Mouse (Mus musculus): Measurements from ENCODE around the gene Map3k7cl.
A peak's percentile ranks its signal among the peaks of the same experiment; 100 is the strongest.

Gene Map3k7cl

DNA sequence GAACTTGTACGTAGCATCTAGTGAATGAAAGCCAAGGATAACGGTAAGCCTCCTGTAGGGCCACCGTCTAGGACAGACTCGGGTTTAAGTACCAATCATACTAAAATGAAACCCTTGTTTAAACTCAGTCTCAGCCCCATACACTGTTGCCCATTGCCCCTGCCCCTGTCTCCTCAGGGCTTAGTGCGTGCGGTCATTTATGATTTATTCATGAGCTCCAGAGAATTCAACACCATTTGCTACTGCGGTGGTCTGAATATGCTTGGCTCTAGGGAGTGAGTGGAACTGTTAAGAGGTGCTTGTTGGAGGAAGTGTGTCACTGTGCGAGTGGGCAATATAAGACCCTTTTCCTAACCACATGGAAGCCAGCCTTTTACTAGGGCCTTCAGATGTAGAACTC lies 34.7 kb downstream of the Map3k7cl start:
- DNase-seq, result no peak

DNA sequence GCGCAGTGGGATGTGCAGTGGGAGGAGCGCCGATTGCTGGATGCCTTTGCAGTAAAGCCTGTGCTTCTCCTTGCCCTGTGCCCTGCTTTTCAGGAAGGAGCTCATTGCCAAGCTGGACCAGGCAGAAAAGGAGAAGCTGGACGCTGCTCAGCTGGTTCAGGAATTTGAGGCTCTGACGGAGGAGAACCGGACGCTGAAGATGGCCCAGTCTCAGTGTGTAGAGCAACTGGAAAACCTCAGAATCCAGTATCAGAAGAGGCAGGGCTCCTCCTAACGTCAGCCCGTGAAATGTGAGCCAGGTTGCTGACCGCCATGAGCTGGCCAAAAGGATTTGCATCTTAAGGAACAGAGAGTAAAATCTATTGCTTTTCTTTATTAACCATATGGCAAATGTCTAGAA lies 41.0 kb downstream of the Map3k7cl start:
- DNase-seq, result peak; percentile 25 to 26

DNA sequence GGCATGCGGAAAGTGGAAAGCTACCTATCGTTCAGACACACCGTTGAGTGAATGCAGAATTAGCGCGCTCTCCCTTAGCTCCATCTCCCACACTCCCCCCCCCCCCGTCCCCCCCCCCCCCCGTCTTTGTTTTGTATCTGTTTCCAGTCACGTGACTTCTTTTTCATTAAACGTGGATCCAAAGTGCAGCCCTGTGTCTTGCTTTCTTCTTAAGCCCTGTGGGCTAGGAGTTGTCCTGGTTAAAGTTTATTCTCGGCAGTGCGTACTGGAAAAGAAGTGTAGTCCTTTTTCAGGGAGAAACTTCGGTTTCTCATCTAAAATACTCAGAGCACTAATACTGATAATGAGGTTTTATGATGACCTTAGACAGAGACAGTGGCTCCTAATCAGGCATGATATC lies 42.0 kb downstream of the Map3k7cl start:
- no peak for DNase-seq

DNA sequence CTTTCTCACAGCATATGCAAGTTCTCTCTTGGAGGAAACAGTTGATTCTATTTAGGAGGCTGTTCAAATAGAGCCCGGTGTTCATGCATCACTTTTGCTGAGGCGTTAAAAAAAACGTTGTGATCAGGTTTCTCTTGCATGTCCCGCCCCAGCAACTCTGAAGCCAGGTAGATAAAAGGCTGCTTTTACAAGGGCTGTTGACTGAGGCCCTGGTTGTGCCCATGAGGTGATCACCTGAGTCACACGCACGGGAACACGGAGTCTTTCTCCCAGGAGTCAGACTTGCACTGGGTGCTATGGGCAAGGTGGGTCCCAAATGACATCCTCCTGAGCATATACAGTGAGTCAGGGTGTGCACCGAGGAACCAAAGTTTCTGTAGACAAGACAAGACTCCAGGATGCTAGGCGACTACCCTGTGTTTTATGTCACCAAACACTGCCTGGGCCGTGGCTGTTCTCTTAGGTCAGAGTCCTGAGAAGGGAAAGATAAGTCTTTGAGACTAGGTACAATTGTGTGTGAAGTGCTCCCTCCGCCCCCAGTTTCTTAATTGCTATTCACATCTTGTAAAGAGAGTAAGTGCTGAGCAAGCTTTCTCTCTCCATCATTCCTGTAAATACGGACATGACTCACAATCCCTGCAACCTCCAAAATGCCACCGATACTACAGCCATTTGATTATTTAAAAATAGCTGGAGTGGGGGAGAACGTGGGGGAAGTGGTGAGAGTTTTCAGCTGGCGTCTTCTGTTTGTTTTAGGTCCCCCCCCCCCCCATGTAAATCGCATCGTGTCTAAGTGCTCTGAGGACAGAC lies 49.8 kb downstream of the Map3k7cl start:
- DNase-seq, result no peak

DNA sequence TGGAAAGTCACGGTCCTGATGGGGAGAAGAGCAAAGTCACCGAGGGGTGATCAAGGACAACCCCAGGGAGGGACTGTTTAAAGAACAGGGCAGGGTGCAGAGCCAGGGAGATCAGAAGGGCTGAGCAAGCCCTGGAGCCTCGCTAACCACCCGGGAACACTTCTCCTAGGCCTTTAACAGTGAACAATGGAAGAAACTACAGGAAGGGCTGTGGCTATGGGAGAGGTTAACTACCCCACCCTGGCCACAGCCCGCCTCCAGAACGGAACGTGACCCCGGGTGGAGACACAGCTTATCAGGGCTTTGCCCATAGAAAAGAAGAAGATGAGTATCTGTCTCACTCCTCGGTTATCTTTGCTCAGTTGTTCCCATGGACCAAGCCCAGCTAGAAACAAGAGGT lies 50.9 kb downstream of the Map3k7cl start:
- no peak for DNase-seq

DNA sequence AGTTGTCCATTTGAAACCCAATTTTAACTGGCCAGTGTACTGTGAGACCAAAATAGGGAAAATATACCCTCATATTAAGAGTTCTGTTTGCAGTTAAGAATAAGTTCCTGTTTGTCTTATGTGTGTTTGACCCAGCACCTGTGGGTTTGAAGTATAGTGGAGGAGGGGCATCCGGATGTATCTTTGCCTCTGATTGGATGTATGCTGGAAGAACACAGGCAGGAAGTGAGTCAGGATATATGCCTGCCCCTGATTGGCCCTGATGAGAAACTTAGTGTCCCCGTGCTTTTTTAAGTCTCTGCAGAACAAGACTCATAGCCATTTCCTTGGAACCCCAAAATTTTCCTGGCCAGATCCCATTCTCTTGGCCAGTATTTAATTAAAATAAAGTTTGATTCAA lies 51.8 kb downstream of the Map3k7cl start:
- DNase-seq, result no peak

DNA sequence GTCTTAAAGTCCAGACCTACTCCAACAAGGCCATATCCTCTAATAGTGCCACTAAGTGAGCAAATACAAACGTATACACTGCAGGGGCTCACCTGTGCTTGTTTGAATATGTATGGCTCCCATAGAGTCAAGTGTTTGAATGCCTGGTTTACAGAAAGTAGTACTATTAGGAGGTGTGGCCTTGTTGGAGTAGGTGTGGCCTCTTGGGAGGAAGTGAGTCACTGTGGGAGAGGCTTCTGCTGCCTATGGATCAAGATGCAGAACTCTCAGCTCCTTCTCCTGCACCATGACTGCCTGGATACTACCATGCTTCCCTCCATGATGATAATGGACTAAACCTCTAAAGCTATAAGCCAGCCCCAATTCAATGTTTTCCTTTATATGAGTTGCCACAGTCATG lies 54.3 kb downstream of the Map3k7cl start:
- no peak for DNase-seq

DNA sequence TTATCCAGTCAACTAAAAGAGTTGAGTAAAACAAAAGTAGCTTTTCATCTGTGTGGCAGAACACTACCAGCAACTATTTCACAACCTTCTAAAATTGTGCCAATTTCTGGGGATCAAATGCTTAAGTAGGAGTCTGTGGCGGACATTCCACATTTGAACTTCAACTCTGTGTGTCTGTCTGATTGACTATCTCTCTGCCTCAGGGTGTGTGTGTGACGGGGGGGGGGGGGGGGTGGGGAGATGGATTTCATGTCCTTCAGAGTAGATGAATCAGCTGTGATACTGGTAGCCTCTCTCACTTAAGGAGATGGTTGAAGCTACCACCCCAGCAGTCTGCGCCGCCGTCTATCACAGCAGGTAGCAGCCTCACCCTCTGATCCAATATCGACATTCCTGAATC lies 54.8 kb downstream of the Map3k7cl start:
- DNase-seq, result no peak

DNA sequence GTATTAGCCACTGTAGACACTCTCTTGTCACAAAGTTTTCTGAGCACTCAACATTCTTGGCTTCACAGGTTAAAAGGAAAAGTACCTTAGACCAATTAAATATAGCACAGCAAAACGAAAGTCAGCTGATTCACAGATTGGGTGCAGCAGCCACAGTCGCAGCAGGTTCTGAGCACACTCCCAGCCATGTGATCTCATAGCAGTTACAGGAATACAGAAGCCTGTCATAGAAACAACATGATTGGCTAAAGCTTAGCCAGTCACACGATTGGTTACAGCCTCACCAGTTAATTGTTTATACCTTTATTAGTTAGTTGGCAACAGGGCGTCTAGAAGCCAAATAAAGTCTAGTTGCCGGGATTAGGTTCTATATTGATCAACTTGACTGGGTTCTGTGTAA lies 57.0 kb downstream of the Map3k7cl start:
- DNase-seq, result no peak

DNA sequence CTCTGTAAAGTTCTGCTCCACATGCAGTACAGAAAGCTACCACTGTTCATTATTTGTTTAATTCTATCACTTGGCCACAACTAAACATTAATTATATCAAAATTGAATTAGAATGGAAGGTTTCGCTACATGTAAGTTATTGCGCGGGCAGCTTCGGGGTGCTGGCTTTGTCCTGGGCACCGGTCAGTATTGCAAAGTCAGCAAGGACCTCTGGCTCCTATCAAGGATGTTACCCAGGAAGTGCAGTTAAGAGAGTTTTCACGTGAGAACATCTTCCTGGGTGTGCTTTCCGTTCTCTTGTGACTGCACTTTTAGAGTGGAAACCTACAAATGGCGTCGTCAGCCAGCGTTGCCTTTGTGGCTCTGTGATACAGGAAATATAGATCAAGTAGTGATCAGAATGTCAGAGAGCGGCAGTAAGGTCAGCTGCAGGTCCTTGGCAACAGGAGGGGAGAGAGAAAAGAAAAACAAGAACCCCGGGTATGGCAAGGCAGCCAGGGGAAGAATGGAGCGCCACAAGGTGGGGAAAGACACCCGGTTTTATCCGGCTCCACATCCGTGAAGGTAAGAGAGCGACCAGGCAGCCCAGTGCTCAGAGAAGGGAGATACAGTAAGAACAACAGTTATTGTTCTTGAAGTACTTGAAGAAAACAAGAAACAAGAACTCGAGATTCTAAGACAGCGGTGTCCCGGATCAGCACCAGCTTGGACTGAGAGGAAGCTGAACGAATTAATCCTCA lies 57.6 kb downstream of the Map3k7cl start:
- no peak for DNase-seq

DNA sequence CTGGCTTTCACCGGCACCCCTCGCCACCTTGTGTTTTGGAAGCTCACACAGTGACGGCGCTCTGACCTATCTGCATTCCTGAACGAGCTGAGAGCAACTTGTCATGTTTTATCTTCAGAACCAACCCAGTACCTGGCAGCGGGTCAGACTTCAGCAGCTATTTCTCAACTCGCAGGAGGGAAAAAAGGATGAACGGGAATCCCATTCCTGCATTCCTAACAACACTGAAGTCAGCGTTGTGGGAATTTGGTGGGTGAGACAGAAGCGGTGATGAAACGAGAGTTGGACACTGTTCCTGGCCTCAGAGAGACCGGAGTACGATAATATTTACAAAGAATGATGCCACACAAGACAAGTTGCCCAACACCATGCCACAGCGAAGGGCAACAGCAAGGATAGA lies 58.3 kb downstream of the Map3k7cl start:
- DNase-seq, result no peak

DNA sequence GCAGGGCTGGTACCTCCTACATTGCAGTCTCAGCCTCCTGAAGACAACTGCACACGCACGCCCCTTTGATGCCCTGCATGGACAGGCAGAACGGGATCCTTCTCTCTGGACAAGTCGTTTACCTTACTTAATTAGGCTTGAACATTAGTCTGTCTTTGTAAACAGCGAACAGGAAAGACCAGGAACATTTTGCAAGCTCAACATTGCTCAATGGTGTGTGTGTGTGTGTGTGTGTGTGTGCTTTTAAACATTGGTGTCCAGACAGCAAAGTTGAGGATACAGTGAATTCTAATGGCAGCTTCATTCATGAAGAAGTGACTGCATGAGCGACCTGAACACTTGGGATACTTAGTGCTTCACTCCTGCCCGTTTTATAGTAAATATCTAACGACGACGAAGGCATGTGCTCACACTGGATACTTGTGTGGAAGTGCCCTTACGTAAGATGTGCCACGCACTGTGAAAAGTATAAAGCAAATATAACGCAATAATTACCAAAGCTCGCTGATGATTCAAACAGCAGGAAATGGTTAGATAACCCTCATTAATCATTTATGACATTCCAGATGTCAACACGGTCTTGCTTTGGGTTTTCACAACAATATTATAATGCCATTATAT lies 59.2 kb downstream of the Map3k7cl start:
- no peak for DNase-seq

DNA sequence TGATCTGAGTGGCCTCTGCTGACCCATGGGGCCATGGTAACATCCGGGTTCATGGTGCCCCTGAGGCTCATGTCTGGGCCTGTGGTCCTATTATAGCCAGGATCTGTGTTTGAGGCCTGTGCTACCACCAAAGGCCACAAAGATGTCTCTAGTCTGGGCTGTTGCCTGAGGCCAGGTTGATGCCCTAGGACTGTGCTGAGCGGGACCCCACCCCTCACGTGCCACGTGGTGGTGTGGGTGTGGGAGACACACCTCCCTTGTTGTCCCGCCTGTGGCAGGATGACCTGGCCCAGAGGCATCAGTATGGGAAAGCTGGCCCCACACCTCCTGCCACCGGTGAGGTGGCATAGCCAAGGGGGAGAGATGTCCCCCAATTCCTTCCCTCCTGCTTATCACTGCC lies 64.2 kb downstream of the Map3k7cl start:
- DNase-seq, result no peak

DNA sequence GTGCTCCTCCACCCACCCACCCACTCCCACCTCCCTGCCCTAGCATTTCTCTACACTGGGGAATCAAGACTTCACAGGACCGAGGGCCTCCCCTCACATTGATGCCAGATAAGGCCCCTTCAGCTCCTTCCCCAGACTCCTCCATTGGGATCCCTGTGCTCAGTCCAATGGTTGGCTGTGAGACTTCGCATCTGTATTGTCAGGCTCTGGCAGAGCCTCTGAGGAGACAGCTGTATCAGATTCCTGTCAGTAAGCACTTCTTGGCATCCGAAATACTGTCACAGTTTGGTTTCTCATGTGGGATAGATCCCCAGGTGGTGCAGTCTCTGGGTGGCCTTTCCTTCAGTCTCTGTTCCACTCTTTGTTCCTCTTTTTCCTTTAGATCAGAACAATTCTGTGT lies 68.1 kb downstream of the Map3k7cl start:
- no peak for DNase-seq

DNA sequence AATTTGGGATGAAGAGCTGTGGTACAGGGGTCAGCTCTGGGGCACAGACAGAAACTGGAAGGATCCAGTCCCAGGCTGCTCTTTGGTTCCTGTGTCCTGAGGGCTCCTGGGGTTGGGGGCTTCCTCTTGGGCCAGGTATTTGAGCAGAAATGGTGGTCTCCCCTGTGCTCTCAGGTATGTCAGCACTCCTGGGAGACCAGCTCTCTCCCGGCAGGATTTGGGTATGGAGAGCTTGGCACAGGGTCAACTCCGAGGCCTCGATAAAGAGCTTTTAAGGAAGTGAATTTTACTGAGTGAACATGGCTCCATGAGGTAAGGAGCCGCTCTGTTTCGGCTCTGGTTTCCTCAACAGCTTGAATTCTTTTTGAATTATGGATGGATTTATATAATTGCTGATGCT lies 70.8 kb downstream of the Map3k7cl start:
- no peak for DNase-seq

DNA sequence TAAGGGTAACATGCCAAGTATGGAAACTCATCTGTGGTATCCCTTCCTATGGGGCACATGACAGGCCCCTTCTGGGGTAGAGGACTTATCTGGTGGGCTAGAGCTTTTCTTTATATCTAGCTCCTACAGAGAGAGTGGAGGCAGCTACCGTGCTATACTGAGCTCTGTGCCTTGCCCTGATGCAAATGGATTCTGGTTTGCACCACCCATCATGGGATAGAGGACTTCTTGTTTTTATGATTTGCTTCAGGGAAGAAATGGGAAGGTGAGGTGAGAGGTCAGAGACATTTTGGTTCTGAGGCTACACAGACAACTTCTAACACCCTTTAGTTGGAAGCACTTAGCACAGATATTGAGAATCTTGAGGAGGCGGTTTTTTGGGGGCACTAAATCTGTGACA lies 71.8 kb downstream of the Map3k7cl start:
- no peak for DNase-seq

DNA sequence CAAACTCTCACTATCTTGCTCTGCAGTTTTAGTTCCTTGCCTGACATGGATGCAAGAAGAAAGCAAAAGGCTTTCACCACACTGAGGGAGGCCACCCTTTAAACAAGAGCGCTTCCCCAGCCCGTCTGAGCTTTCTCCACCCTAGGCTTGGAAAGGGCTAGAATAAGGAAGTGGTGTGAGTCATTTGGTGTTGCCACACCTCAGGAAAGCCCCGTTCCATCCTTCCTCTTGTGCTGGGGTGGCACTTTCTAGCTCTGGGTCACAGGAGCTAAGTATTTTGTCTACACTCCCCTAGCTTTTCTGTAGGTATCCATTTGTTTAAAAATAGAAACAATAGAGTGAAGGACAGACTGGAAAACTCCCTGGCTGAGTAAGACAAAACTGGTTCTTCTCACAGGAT lies 72.2 kb downstream of the Map3k7cl start:
- DNase-seq, result no peak

DNA sequence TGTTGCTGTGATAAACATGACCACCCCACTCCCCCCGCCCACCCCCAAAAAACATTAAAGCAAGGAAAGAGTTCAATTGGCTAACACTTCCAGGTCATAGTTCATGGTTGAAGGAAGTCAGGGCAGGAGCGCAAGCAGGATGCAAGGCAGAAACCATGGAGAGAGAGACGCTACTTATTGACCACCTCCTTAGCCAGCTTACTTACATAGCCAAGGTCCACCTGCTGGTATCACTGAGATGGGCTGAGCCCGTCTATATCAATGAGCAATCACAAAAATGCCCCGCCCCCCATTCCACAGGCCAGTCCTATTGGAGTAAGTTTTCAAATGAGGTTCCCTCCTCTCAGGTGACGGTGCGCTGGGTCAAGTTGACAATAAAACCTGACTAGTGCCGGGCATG lies 72.7 kb downstream of the Map3k7cl start:
- no peak for DNase-seq

DNA sequence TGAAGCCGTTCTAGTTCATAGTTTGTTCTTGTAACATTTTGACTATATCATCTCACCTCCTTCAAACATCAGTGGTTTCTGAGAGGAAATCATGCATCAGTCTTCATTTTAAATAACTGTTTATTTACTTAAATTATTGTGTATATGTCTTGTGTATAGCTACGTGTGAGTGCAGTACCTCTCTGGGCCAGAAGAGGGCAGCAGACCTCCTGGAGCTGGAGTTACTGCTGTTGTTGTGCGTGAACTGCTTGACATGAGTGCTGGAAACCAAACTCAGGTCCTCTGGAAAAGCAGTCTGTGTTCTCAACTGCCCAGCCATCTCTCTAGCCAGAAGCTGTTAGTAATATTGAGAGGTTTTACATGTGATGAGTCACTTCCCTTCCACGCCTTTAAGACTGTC lies 73.6 kb downstream of the Map3k7cl start:
- DNase-seq, result no peak

DNA sequence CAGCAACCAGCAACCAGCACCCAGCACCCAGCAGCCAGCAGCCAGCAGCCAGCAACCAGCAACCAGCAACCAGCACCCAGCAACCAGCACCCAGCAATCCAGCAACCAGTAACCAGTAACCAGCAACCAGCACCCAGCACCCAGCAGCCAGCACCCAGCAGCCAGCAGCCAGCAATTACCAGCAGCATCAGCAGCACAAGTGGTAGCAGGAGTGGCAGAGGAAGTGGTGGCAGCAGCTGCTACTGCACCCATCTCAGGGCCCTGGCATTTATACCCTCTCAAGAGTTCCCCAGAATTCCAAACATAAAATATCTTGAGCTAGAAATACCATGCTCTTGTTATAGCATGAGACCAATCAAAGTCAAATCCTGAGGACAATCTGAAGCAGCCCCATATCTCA lies 81.6 kb downstream of the Map3k7cl start:
- DNase-seq, result no peak

DNA sequence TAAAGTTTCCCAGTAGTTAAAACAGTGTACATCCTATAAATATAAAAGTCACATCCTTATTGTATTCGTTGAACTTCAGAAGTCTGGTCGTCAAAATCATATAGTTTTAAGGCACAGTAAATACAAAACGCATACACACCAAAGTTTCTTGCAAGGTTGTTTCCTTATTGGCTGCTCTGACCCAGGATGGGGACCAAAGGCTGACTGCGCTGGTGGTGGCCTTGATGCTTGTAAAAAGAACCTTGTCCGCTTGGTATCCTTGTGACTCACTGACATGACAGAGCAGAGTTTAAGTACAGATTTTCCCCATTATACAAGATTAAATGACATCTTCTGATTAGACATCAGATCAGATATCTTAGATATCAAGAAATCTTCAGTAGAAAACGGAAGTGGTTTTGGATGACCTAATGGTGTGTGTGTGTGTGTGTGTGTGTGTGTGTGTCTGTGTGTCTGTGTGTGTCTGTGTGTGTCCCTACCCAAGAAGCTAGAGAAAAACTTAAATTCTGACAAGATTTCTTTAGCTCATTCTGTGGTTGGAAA lies 82.2 kb downstream of the Map3k7cl start:
- DNase-seq, result no peak

DNA sequence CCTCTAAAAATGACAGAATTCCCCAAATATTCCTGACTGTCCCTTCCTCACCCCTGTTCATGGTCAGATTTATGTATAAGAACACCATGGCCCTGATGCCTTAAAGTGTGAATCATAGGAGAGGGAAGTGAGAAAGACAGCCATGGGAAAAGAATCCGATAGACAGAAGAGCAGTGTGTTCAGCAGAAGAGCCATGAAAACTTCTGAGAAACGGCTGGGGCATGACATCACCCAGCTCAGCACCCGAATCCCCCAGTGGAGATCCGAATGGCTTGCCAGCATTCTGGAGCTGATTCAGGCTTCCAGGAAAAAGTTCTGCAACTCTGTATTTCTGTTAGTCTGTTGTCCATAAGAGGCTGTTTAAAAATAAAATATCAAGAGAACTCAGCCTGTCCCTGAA lies 82.7 kb downstream of the Map3k7cl start:
- no peak for DNase-seq

DNA sequence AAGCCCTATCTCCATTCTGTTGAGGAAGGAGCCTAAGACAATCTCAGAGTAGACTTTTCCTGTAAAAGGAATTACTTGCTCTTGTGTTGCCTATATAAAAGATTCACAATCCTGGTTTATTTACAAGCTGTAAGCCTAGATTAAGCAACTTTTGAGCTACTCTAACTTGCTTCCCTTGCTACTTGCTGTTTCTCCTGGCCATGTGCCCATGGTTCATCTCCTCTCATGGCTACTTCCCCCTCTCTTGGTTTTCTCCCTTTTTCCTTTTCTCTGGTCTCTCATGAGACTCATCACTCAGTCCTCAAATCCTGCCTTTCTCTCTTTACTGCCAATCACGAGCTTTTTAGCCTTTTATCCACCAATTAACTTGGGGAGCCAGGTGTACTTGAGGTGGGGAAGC lies 85.0 kb downstream of the Map3k7cl start:
- no peak for DNase-seq

DNA sequence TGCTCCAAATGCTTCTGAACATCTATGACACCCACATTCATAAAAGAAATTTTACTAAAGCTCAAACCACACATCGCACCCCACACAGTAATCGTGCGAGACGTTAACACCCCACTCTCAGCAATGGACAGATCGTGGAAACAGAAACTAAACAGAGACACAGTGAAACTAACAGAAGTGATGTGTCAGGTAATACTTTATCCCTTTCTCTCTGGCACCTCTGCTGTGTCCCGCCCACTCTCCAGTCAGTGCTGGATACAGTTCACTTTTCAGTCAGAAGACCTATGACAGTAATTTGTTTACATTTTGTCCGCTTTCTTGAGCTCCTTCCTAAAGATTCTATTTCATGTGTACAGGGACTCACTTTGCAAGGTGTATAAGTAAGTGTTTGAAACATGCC lies 89.1 kb downstream of the Map3k7cl start:
- DNase-seq, result no peak
